Mouse (Mus musculus): ENCODE data around the gene Prkcd. TPM values are rescaled to one million over a fixed set of nuclear protein-coding genes. Genes with fewer than 3 reads are reported as not detected.

The Prkcd gene
- polyA plus RNA-seq, 1 experiment from 2014 or later: 20.6 TPM

DNA sequence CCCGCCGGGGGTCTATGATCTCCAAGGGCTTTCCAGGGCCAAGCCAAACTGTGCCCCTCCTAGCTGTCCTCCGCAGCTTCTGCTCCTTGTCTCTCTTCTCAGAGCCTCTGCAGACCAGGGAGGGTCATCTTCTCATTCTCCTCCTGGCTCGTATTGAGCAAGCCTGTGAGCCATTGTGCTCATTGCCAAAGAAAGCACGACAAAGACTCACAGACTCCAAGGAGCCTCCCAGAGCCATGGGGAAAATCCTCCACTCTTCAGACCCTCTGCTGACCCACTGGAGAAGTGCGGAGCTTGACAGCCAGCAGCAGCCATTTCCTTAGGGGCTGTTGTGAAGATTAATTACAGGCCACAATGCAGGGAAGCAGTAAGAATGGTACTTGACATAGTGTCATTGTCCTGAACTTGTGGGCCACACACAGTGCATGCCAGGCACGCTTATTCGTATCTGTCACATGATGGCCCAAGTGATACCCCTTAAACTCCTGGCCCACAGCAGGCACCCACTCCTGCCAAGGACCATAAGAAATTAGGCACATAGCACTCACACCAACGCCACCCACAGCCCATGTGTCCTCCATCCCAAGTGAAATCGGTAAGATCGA is 35.9 kb downstream of the Prkcd start:
- Histone ChIP-seq H3K36me3 (ENCODE audit: control insufficient read depth, insufficient read depth, low read length) (no peaks in the 10 kb centered on the region), H3K27me3 (ENCODE audit: control insufficient read depth, insufficient read depth, low read length) (no peaks in the 10 kb centered on the region), H3K4me2 (ENCODE audit: low read depth, low read length) (no peak overlapping the region), H3K9ac (replicated peaks; ENCODE audit: low read depth, low read length) (no peak overlapping the region), H3K27ac (ENCODE audit: low read depth, low read length) (no peak overlapping the region), H3K4me1 (ENCODE audit: control insufficient read depth, insufficient read depth, low read length) (peaks cover 12% of the 10 kb centered on the region), H3K4me3 (ENCODE audit: low read depth, low read length) (no peak overlapping the region), H3K9me3 (ENCODE audit: control insufficient read depth, low read length) (no peaks in the 10 kb centered on the region)
- ATAC-seq (ENCODE audit: low read depth): no peak
- WGBS: 49% methylated on average over 11 of the region's 11 CpGs

DNA sequence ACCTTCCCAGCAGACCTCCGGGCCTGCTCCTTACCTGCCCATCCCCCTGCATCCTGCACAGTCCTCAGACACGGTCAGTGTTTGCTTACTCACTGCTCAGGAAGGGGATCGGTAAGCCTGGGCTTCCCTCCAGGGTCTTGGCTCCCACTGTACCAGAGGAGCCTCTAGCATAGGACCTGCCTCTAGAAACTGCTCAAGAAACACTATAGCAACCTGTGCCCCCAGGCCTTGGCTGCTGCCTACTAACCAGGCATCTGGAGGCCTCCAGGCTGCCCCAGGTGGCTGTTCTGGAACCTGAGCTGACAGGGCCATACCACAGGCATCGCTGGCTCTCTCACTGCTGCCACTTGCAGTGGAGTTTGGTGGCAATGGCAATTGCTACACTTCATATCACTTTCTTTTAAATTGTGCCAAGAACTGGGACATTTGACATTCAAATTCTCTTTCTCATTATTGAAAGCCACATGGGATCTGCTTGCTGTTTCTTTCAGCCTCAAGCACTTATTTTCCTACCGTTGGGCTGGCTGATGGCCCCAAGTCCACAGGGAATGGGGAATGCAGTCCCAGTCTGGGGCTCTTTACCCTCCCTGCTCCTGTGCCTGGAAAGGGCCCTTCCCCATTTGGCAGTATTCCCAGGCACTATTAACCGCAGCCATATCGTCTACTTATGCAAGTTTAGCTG is 39.1 kb downstream of the Prkcd start:
- H3K9me3 ChIP-seq (ENCODE audit: control insufficient read depth, low read length): no peaks in the 10 kb centered on the region
- no peak overlapping the region for H3K4me2 ChIP-seq (ENCODE audit: low read depth, low read length)
- H3K27me3 ChIP-seq (ENCODE audit: control insufficient read depth, insufficient read depth, low read length): no peaks in the 10 kb centered on the region
- peak; percentile 50; the same call in 1 of the 2 replicates for ATAC-seq (ENCODE audit: low read depth)
- H3K27ac ChIP-seq (ENCODE audit: low read depth, low read length): no peak overlapping the region
- 39% methylated on average over 7 of the region's 7 CpGs for WGBS
- no peak overlapping the region for H3K4me3 ChIP-seq (ENCODE audit: low read depth, low read length)
- no peak overlapping the region for H3K9ac ChIP-seq (replicated peaks; ENCODE audit: low read depth, low read length)
- no peaks in the 10 kb centered on the region; the same call in none of the 2 replicates for H3K4me1 ChIP-seq (ENCODE audit: control insufficient read depth, insufficient read depth, low read length)
- no peaks in the 10 kb centered on the region for H3K36me3 ChIP-seq (ENCODE audit: control insufficient read depth, insufficient read depth, low read length)

GRCm38 (mm10) chr14:30585323-30585722 is 40.7 kb downstream of the Prkcd start:
- no peaks in the 10 kb centered on the region for H3K27me3 ChIP-seq (ENCODE audit: control insufficient read depth, insufficient read depth, low read length)
- H3K36me3 ChIP-seq (ENCODE audit: control insufficient read depth, insufficient read depth, low read length): no peaks in the 10 kb centered on the region
- H3K4me2 ChIP-seq (ENCODE audit: low read depth, low read length): no peak overlapping the region
- 70% methylated on average over 5 of the region's 5 CpGs for WGBS
- H3K27ac ChIP-seq (ENCODE audit: low read depth, low read length): no peak overlapping the region
- no peaks in the 10 kb centered on the region for H3K9me3 ChIP-seq (ENCODE audit: control insufficient read depth, low read length)
- H3K4me1 ChIP-seq (ENCODE audit: control insufficient read depth, insufficient read depth, low read length): no peaks in the 10 kb centered on the region; the same call in none of the 2 replicates
- H3K4me3 ChIP-seq (ENCODE audit: low read depth, low read length): no peak overlapping the region
- no peak overlapping the region for H3K9ac ChIP-seq (replicated peaks; ENCODE audit: low read depth, low read length)
- ATAC-seq (ENCODE audit: low read depth): no peak

DNA sequence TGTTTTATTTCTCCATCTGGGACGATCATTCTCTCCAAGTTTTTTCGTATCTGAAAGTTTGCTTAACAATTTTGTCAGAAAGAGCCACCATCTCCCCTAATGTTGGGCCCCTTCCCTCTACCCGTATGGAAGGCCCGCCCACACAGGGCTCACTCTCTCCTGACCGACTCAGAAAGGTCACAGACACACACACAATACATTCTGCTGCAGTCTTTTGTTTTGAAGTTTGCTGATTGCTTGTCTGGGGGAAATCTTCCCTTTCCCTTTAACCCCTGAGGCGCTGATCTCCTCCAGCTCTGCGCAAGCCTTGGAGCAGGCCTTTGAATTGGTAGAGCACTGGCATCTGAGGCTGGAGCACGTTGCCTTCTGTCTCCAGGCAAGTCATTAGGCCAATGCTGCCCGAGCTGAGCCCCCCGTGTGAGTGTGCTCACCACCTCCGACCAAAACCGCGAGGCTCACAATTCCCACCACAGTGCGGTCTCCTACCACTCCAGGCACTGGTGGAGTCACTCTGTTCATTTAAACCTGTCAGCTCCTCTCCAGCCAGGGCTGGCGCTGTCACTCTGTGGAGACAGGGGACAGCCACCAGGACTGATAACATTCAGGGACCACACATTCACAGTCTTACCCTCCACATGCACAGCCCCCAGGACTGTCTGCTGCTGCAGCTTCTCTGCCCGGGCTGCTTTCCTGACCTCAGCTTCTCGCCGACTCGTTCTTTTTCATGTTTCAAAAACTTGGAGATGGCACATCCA is 41.3 kb downstream of the Prkcd start:
- Histone ChIP-seq H3K9ac (replicated peaks; ENCODE audit: low read depth, low read length) (no peak overlapping the region), H3K27ac (ENCODE audit: low read depth, low read length) (no peak overlapping the region), H3K36me3 (ENCODE audit: control insufficient read depth, insufficient read depth, low read length) (no peaks in the 10 kb centered on the region), H3K27me3 (ENCODE audit: control insufficient read depth, insufficient read depth, low read length) (no peaks in the 10 kb centered on the region), H3K4me3 (ENCODE audit: low read depth, low read length) (no peak overlapping the region), H3K4me2 (ENCODE audit: low read depth, low read length) (no peak overlapping the region), H3K9me3 (ENCODE audit: control insufficient read depth, low read length) (no peaks in the 10 kb centered on the region), H3K4me1 (ENCODE audit: control insufficient read depth, insufficient read depth, low read length) (no peaks in the 10 kb centered on the region; the same call in none of the 2 replicates)
- no peak for ATAC-seq (ENCODE audit: low read depth)
- 29% methylated on average over 19 of the region's 19 CpGs for WGBS

- no peaks in the 10 kb centered on the region for H3K36me3 ChIP-seq (ENCODE audit: control insufficient read depth, insufficient read depth, low read length)
- H3K9ac ChIP-seq (replicated peaks; ENCODE audit: low read depth, low read length): no peak overlapping the region
- H3K4me1 ChIP-seq (ENCODE audit: control insufficient read depth, insufficient read depth, low read length): no peaks in the 10 kb centered on the region; the same call in none of the 2 replicates
- no peaks in the 10 kb centered on the region for H3K27me3 ChIP-seq (ENCODE audit: control insufficient read depth, insufficient read depth, low read length)
- no peaks in the 10 kb centered on the region for H3K9me3 ChIP-seq (ENCODE audit: control insufficient read depth, low read length)
- no peak overlapping the region for H3K4me3 ChIP-seq (ENCODE audit: low read depth, low read length)
- ATAC-seq (ENCODE audit: low read depth): no peak
- WGBS: 60% methylated on average over 2 of the region's 2 CpGs
- H3K4me2 ChIP-seq (ENCODE audit: low read depth, low read length): no peak overlapping the region
- no peak overlapping the region for H3K27ac ChIP-seq (ENCODE audit: low read depth, low read length)
Measured at GRCm38 (mm10) chr14:30584077-30584476, 41.9 kb downstream of the Prkcd start.

DNA sequence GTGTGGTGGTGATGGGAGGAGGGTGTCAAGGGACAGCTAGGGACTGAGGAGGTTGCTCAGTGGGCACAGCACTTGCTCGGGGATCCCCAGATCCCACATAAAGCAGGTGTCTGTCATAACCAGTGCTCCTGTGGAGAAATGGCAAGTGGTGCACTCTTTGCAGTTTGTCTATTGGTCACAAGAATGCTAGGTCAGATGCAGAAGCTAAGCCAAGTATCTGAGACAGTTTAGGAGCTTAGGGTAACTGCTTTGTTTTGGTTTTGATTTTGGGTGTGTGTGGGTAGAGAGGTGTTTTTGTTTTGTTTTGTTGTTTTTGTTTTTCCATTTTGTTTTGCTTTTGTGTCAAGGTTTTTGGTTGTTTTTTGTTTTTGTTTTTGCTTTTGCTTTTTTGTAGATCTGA is 44.8 kb downstream of the Prkcd start:
- H3K4me2 ChIP-seq (ENCODE audit: low read depth, low read length): no peak overlapping the region
- H3K27me3 ChIP-seq (ENCODE audit: control insufficient read depth, insufficient read depth, low read length): no peaks in the 10 kb centered on the region
- no peak overlapping the region for H3K27ac ChIP-seq (ENCODE audit: low read depth, low read length)
- 63% methylated on average over 1 of the region's 1 CpGs for WGBS
- H3K9me3 ChIP-seq (ENCODE audit: control insufficient read depth, low read length): no peaks in the 10 kb centered on the region
- H3K4me3 ChIP-seq (ENCODE audit: low read depth, low read length): no peak overlapping the region
- no peak overlapping the region for H3K9ac ChIP-seq (replicated peaks; ENCODE audit: low read depth, low read length)
- no peak for ATAC-seq (ENCODE audit: low read depth)
- H3K36me3 ChIP-seq (ENCODE audit: control insufficient read depth, insufficient read depth, low read length): no peaks in the 10 kb centered on the region
- no peaks in the 10 kb centered on the region; the same call in 1 of the 2 replicates for H3K4me1 ChIP-seq (ENCODE audit: control insufficient read depth, insufficient read depth, low read length)

- Histone ChIP-seq H3K36me3 (ENCODE audit: control insufficient read depth, insufficient read depth, low read length) (no peaks in the 10 kb centered on the region), H3K27me3 (ENCODE audit: control insufficient read depth, insufficient read depth, low read length) (no peaks in the 10 kb centered on the region), H3K4me1 (ENCODE audit: control insufficient read depth, insufficient read depth, low read length) (no peaks in the 10 kb centered on the region; the same call in 1 of the 2 replicates), H3K4me2 (ENCODE audit: low read depth, low read length) (no peak overlapping the region), H3K27ac (ENCODE audit: low read depth, low read length) (no peak overlapping the region), H3K9ac (replicated peaks; ENCODE audit: low read depth, low read length) (no peak overlapping the region), H3K4me3 (ENCODE audit: low read depth, low read length) (no peak overlapping the region), H3K9me3 (ENCODE audit: control insufficient read depth, low read length) (no peaks in the 10 kb centered on the region)
- 26% methylated on average over 5 of the region's 5 CpGs for WGBS
- no peak for ATAC-seq (ENCODE audit: low read depth)
Measured at GRCm38 (mm10) chr14:30579882-30580281, 46.1 kb downstream of the Prkcd start.

- no peak overlapping the region for H3K9ac ChIP-seq (replicated peaks; ENCODE audit: low read depth, low read length)
- H3K27me3 ChIP-seq (ENCODE audit: control insufficient read depth, insufficient read depth, low read length): no peaks in the 10 kb centered on the region
- no peak overlapping the region for H3K4me3 ChIP-seq (ENCODE audit: low read depth, low read length)
- no peak overlapping the region for H3K4me2 ChIP-seq (ENCODE audit: low read depth, low read length)
- H3K4me1 ChIP-seq (ENCODE audit: control insufficient read depth, insufficient read depth, low read length): no peaks in the 10 kb centered on the region
- no peak for ATAC-seq (ENCODE audit: low read depth)
- 86% methylated on average over 5 of the region's 5 CpGs for WGBS
- H3K9me3 ChIP-seq (ENCODE audit: control insufficient read depth, low read length): no peaks in the 10 kb centered on the region
- 0 out of 2 replicates have a peak, but pooled peaks cover 3% of the 10 kb centered on the region for H3K36me3 ChIP-seq (ENCODE audit: control insufficient read depth, insufficient read depth, low read length)
- H3K27ac ChIP-seq (ENCODE audit: low read depth, low read length): no peak overlapping the region
Measured at GRCm38 (mm10) chr14:30579180-30579579, 46.8 kb downstream of the Prkcd start.
